Comparison of ENCODE assay signal across 16 mouse cellular contexts in the genomic region with DNA sequence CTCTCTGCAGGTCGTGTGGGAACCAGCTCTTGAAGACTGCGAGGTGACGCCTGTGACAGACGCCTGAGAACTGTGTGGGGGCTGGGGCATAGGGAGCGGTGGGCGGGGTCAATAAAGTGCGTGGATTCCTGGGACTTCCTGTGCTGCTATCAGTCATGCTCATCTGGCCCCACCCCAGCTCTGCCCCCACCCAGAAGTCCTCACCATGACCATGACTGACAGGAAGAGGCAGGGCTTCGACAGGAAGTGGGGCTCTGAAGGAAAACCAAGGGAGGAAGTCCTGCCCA. TPM values are rescaled to one million over a fixed set of nuclear protein-coding genes. Genes with fewer than 3 reads are reported as not detected.
DNase-seq lines count a peak whose midpoint lies in the region; ATAC-seq lines count a peak whose summit lies in the region.
"Had no signal": no experiment of that assay in that cellular context is flagged by ENCODE, and none has a peak within 500 bp of the region (broad histone marks: within the 10 kb centered on the region; RNA-seq: fewer than 3 reads in every experiment).

No protein-coding gene starts in this region.

- H3K36me3 ChIP-seq in forebrain, embryonic 14.5 days (ENCODE audit: control insufficient read depth, insufficient read depth, low read length): no peaks in the 10 kb centered on the region
- peaks cover 10% of the 10 kb centered on the region for H3K36me3 ChIP-seq in forebrain, embryonic 10.5 days (replicated peaks)
- H3K36me3 ChIP-seq in kidney, embryonic 16.5 days (ENCODE audit: insufficient read depth, low read length): peaks cover 17% of the 10 kb centered on the region
- H3K36me3 ChIP-seq in liver, embryonic 12.5 days: peaks cover 25% of the 10 kb centered on the region

- ATAC-seq in forebrain, embryonic 14.5 days: no peak
- peak; percentile 55; the same call in 1 of the 2 replicates for ATAC-seq in kidney, embryonic 16.5 days (ENCODE audit: low FRiP score, low TSS enrichment)
- ATAC-seq in liver, embryonic 12.5 days: peak; percentile 58
- ATAC-seq: Patski had no signal

- no peak overlapping the region for H3K4me3 ChIP-seq in forebrain, embryonic 14.5 days (ENCODE audit: low read depth, low read length)
- H3K4me3 ChIP-seq in forebrain, embryonic 10.5 days: no peak overlapping the region
- no peak overlapping the region for H3K4me3 ChIP-seq in kidney, embryonic 16.5 days (ENCODE audit: low read length)
- no peak overlapping the region for H3K4me3 ChIP-seq in liver, embryonic 12.5 days
- H3K4me3 ChIP-seq: embryonic facial prominence, embryonic 13.5 days had no signal

- H3K27ac ChIP-seq in forebrain, embryonic 14.5 days (ENCODE audit: low read depth, low read length): no peak overlapping the region
- no peak overlapping the region for H3K27ac ChIP-seq in forebrain, embryonic 10.5 days
- H3K27ac ChIP-seq in kidney, embryonic 16.5 days (ENCODE audit: low read length): no peak overlapping the region
- H3K27ac ChIP-seq in liver, embryonic 12.5 days: no peak overlapping the region
- H3K27ac ChIP-seq: embryonic facial prominence, embryonic 13.5 days had no signal

- H3K4me1 ChIP-seq in forebrain, embryonic 14.5 days (ENCODE audit: control insufficient read depth, insufficient read depth, low read length): no peaks in the 10 kb centered on the region
- no peaks in the 10 kb centered on the region for H3K4me1 ChIP-seq in forebrain, embryonic 10.5 days
- no peaks in the 10 kb centered on the region for H3K4me1 ChIP-seq in kidney, embryonic 16.5 days (ENCODE audit: insufficient read depth, low read length)
- H3K4me1 ChIP-seq in liver, embryonic 12.5 days: no peaks in the 10 kb centered on the region
- H3K4me1 ChIP-seq: embryonic facial prominence, embryonic 13.5 days had no signal

- peaks cover 23% of the 10 kb centered on the region; the same call in 1 of the 2 replicates for H3K9me3 ChIP-seq in forebrain, embryonic 14.5 days (replicated peaks; ENCODE audit: control insufficient read depth, low read length)
- H3K9me3 ChIP-seq in forebrain, embryonic 10.5 days: peaks cover 60% of the 10 kb centered on the region
- peaks cover 51% of the 10 kb centered on the region for H3K9me3 ChIP-seq in kidney, embryonic 16.5 days (ENCODE audit: low read length)
- H3K9me3 ChIP-seq in liver, embryonic 12.5 days (replicated peaks): peaks cover 53% of the 10 kb centered on the region

- 89% methylated on average over 8 of the region's 8 CpGs for WGBS in forebrain, embryonic 14.5 days
- WGBS in forebrain, embryonic 10.5 days: 93% methylated on average over 8 of the region's 8 CpGs
- 93% methylated on average over 8 of the region's 8 CpGs for WGBS in kidney, embryonic 16.5 days
- WGBS in liver, embryonic 12.5 days (ENCODE audit: insufficient replicate concordance): 78% methylated on average over 8 of the region's 8 CpGs

- no peak overlapping the region for H3K4me2 ChIP-seq in forebrain, embryonic 14.5 days (ENCODE audit: low read length)
- no peak overlapping the region for H3K4me2 ChIP-seq in kidney, embryonic 16.5 days (replicated peaks; ENCODE audit: low read depth, low read length)
- no peak overlapping the region for H3K4me2 ChIP-seq in liver, embryonic 12.5 days
- H3K4me2 ChIP-seq: embryonic facial prominence, embryonic 13.5 days had no signal

- no peaks in the 10 kb centered on the region for H3K27me3 ChIP-seq in forebrain, embryonic 14.5 days (replicated peaks; ENCODE audit: control insufficient read depth, insufficient read depth, low read length)
- no peaks in the 10 kb centered on the region for H3K27me3 ChIP-seq in forebrain, embryonic 10.5 days (ENCODE audit: poor library complexity, severe bottlenecking)
- no peaks in the 10 kb centered on the region for H3K27me3 ChIP-seq in kidney, embryonic 16.5 days (ENCODE audit: insufficient read depth, low read length)
- H3K27me3 ChIP-seq in liver, embryonic 12.5 days (replicated peaks): no peaks in the 10 kb centered on the region
- H3K27me3 ChIP-seq: embryonic facial prominence, embryonic 13.5 days; Patski had no signal

- no peak overlapping the region for H3K9ac ChIP-seq in forebrain, embryonic 14.5 days (ENCODE audit: low read length)
- no peak overlapping the region for H3K9ac ChIP-seq in kidney, embryonic 16.5 days (replicated peaks; ENCODE audit: low read length)
- no peak overlapping the region for H3K9ac ChIP-seq in liver, embryonic 12.5 days
- H3K9ac ChIP-seq: embryonic facial prominence, embryonic 13.5 days had no signal

- DNase-seq in forebrain, embryonic 14.5 days (ENCODE audit: low spot score): peak; percentile 4
- no peak for DNase-seq in forebrain, embryonic 10.5 days (ENCODE audit: extremely low spot score, low spot score)
- no peak for DNase-seq in kidney, postnatal 14 days
- peak; percentile 28 for DNase-seq in 416B (ENCODE audit: low read depth)
- no peak for DNase-seq in thymus, postnatal 10 days (ENCODE audit: low spot score in 2 of 2)
- no peak for DNase-seq in thymus, postnatal 0 days (ENCODE audit: low spot score)
- DNase-seq: adrenal gland, postnatal 25 days; cerebellum, adult 11 months; left cerebral cortex, postnatal 4 days had no signal

RNA-seq across cellular contexts. Expression of gene Il3ra, which starts 9.2 kb away (rescaled TPM):
- polyA plus RNA-seq in forebrain, embryonic 14.5 days (2014; fragmentation: Nextera tagmentation; extraction: Ambion mirVana): 1.5 and 1.9 TPM in 2 replicates
- 1.6 and 2.2 TPM in 2 replicates for polyA plus RNA-seq in forebrain, embryonic 10.5 days (2016; fragmentation: Nextera tagmentation; extraction: Ambion mirVana)
- 6.9 and 7.0 TPM in 2 replicates for polyA plus RNA-seq in kidney, embryonic 16.5 days (2015; fragmentation: Nextera tagmentation; extraction: Ambion mirVana)
- polyA plus RNA-seq in liver, embryonic 12.5 days (2016; fragmentation: Nextera tagmentation; extraction: Ambion mirVana): 2.1 and 3.2 TPM in 2 replicates
- polyA plus RNA-seq in thymus, postnatal 0 days (2015; fragmentation: Nextera tagmentation; extraction: Ambion mirVana): 6.5 and 8.5 TPM in 2 replicates

RNA-seq across cellular contexts. Expression of gene Olfr31, which starts 32.7 kb away (rescaled TPM):
- polyA plus RNA-seq in forebrain, embryonic 14.5 days (2014; fragmentation: Nextera tagmentation; extraction: Ambion mirVana): not detected in 2 replicates
- polyA plus RNA-seq in forebrain, embryonic 10.5 days (2016; fragmentation: Nextera tagmentation; extraction: Ambion mirVana): not detected in 2 replicates
- not detected in 2 replicates for polyA plus RNA-seq in kidney, embryonic 16.5 days (2015; fragmentation: Nextera tagmentation; extraction: Ambion mirVana)
- polyA plus RNA-seq in liver, embryonic 12.5 days (2016; fragmentation: Nextera tagmentation; extraction: Ambion mirVana): not detected in 2 replicates
- not detected in 2 replicates for polyA plus RNA-seq in thymus, postnatal 0 days (2015; fragmentation: Nextera tagmentation; extraction: Ambion mirVana)
- polyA plus RNA-seq: embryonic facial prominence, embryonic 13.5 days; heart, postnatal 0 days; large intestine, adult 2 months; spleen, adult 2 months had no signal

RNA-seq across cellular contexts. Expression of gene Olfr721-ps1, which starts 45.8 kb away (rescaled TPM):
- polyA plus RNA-seq in forebrain, embryonic 14.5 days (2014; fragmentation: Nextera tagmentation; extraction: Ambion mirVana): not detected in 2 replicates
- polyA plus RNA-seq in forebrain, embryonic 10.5 days (2016; fragmentation: Nextera tagmentation; extraction: Ambion mirVana): not detected in 2 replicates
- polyA plus RNA-seq in kidney, embryonic 16.5 days (2015; fragmentation: Nextera tagmentation; extraction: Ambion mirVana): not detected in 2 replicates
- not detected in 2 replicates for polyA plus RNA-seq in liver, embryonic 12.5 days (2016; fragmentation: Nextera tagmentation; extraction: Ambion mirVana)
- not detected in 2 replicates for polyA plus RNA-seq in thymus, postnatal 0 days (2015; fragmentation: Nextera tagmentation; extraction: Ambion mirVana)
- polyA plus RNA-seq: embryonic facial prominence, embryonic 13.5 days; heart, postnatal 0 days; large intestine, adult 2 months; Patski; spleen, adult 2 months had no signal

Comparison
In these comparisons a context has a peak if more than half of its experiments do, and no peak if none do; other contexts are left out.
1. DNase-seq: peak in forebrain, embryonic 14.5 days (single experiment) and 416B (single experiment); none in forebrain, embryonic 10.5 days (single experiment), kidney, postnatal 14 days (single experiment), thymus, postnatal 10 days (0 of 2) and thymus, postnatal 0 days (single experiment).